Mouse (Mus musculus) ES-Bruce4 (cell line): ENCODE results near the gene Gm10197.

Experiments used
- CTCF ChIP-seq: IDR thresholded peaks from one replicate; pipeline ENCODE4 v1.8.1; 2011; ENCODE audit warnings: low read depth, low read length
- EP300 ChIP-seq: IDR thresholded peaks from 2 replicates; pipeline ENCODE4 v1.6.1; 2011; ENCODE audit warnings: low read depth, low read length; ENCODE audit not compliant: insufficient read depth
- POLR2A ChIP-seq: IDR thresholded peaks from one replicate; pipeline ENCODE4 v1.8.1; 2011; ENCODE audit warnings: low read length; ENCODE audit not compliant: insufficient read depth

DNA sequence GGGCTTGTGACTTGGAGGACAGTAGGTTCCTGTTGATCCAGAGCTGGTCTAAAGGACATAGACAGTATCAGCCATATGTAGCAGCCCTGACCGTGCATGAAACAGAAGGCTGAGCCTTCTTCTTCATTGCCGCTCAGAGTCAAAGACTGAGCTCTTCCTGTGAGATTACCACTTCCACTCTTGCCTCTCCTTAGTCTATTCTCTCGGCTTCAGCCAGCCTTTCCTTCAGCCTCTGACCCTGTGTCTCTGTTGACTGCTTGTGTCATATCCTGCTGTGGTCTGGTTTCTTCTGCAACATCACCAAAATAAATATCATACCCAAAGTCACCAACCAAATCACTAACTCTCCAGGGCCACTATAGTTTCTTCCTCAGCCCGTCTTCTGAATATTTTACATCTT lies 27.6 kb upstream of the Gm10197 start:
- TF ChIP-seq CTCF (no peak), POLR2A (no peak), EP300 (no peak)
